Mouse (Mus musculus) ES-Bruce4 (cell line): ENCODE results near the gene Selplg. TPM values are rescaled to one million over a fixed set of nuclear protein-coding genes. Genes with fewer than 3 reads are reported as not detected.

ENCODE experiments used
- H3K27ac ChIP-seq: 2 replicates; pipeline ENCODE4 v1.5.1; 2012; ENCODE audit warnings: low read length, inconsistent platforms; ENCODE audit not compliant: insufficient read depth
- H3K27me3 ChIP-seq: 2 replicates; pipeline ENCODE4 v1.6.1; 2012; ENCODE audit warnings: mild to moderate bottlenecking, low read length, inconsistent platforms; ENCODE audit not compliant: control insufficient read depth, poor library complexity, insufficient read depth, severe bottlenecking
- H3K36me3 ChIP-seq: 2 replicates; pipeline ENCODE4 v1.6.1; 2012; ENCODE audit warnings: inconsistent platforms, mild to moderate bottlenecking, low read length, moderate library complexity; ENCODE audit not compliant: control insufficient read depth, poor library complexity, insufficient read depth, severe bottlenecking
- H3K4me1 ChIP-seq: one replicate; pipeline ENCODE4 v1.8.1; 2011; ENCODE audit warnings: low read length; ENCODE audit not compliant: control insufficient read depth, insufficient read depth
- H3K4me3 ChIP-seq: 2 replicates; pipeline ENCODE4 v1.5.1; 2011; ENCODE audit warnings: low read depth, mild to moderate bottlenecking, low read length
- H3K9ac ChIP-seq: 2 replicates; pipeline ENCODE4 v1.6.1; 2012; ENCODE audit warnings: low read depth, mild to moderate bottlenecking, inconsistent platforms; ENCODE audit not compliant: poor library complexity, severe bottlenecking
- H3K9me3 ChIP-seq: replicated peaks from 2 replicates; pipeline ENCODE4 v1.6.1; 2012; ENCODE audit warnings: mild to moderate bottlenecking, low read length, inconsistent platforms; ENCODE audit not compliant: control insufficient read depth, poor library complexity, insufficient read depth, severe bottlenecking
- CTCF ChIP-seq: IDR thresholded peaks from one replicate; pipeline ENCODE4 v1.8.1; 2011; ENCODE audit warnings: low read depth, low read length
- EP300 ChIP-seq: IDR thresholded peaks from 2 replicates; pipeline ENCODE4 v1.6.1; 2011; ENCODE audit warnings: low read depth, low read length; ENCODE audit not compliant: insufficient read depth
- POLR2A ChIP-seq: IDR thresholded peaks from one replicate; pipeline ENCODE4 v1.8.1; 2011; ENCODE audit warnings: low read length; ENCODE audit not compliant: insufficient read depth
- polyA plus RNA-seq: library from polyadenylated mRNA; stranded (reverse); fragments of >200 nt; gene quantifications from 2 replicates; pipeline ENCODE4 v1.2.4, GENCODE M21; 2011; ENCODE audit warnings: low read depth; ENCODE audit not compliant: missing spikeins, insufficient read depth, insufficient read length

Selplg gene
- polyA plus RNA-seq, 1 experiment: 0.72 TPM

DNA sequence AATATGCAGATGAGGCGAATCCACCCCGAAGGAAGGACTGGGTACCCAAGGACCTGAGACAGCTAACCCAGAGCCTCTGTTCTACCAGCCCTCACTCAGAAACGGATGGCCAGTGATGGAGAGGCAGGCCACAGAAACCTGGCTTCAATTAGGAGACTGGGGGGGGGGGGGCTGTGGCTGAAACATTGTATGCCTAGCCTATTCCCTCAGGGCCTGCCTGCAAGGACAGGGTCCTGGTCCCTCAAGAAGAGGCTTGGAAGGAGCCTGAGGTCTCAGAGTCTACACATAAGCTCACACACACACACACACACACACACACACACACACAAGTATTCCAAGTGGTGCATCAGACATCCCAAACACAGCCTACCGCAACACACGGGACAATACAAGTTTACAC, 32.8 kb downstream of the Selplg start:
- Histone ChIP-seq H3K9me3 (no peaks in the 10 kb centered on the region), H3K4me1 (peaks cover 2% of the 10 kb centered on the region), H3K27ac (no peak overlapping the region), H3K4me3 (no peak overlapping the region), H3K9ac (no peak overlapping the region), H3K27me3 (no peaks in the 10 kb centered on the region), H3K36me3 (no peaks in the 10 kb centered on the region)
- TF ChIP-seq POLR2A (no peak), CTCF (no peak), EP300 (no peak)

- H3K9ac ChIP-seq: no peak overlapping the region
- H3K27me3 ChIP-seq: no peaks in the 10 kb centered on the region
- H3K36me3 ChIP-seq: no peaks in the 10 kb centered on the region
- no peak overlapping the region for H3K4me3 ChIP-seq
- no peaks in the 10 kb centered on the region for H3K9me3 ChIP-seq
- H3K4me1 ChIP-seq: peaks cover 2% of the 10 kb centered on the region
- no peak overlapping the region for H3K27ac ChIP-seq
- TF ChIP-seq EP300 (no peak), POLR2A (no peak), CTCF (no peak)
These were observed 33.9 kb downstream of the Selplg start for GRCm38 (mm10) chr5:113798525-113798924.

DNA sequence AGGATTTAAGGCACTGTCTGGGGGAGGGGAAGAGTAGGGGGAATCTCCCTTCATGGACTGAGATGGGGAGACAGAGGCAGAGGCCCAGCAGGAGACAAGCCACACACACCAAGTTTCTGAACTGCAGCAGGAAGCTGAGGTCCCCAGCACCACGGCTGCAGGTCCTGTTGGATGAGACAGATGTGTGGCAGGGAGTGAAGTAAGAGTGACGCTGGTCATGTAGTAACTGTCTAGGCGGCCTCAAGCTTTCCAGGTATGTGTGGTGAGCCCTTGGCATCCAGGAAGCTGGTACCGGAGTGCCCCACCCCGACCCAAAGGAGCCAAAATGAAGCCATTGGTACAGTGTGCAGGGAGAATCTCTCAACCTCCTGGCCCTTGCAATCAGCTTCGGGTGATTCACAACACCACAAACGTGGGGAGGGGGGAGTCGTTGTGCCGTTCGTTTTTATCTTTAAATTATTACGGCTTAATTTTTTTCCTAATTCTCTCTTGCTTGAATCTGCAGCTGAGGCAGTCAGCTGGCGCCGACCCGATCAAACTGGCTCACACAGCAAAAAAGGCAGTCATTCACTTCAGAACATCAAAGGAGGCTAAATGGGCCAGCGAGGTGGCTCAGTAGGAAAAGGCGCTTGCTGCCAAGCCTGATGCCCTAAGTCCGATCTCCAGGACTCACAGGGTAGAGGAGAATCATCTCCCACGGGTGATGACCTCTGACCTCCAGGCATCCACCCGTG, 35.1 kb downstream of the Selplg start:
- H3K4me3 ChIP-seq: 0 out of 2 replicates have a peak overlapping the region, but pooled peaks have one; percentile 3
- H3K9me3 ChIP-seq: no peaks in the 10 kb centered on the region
- TF ChIP-seq EP300 (no peak), CTCF (no peak), POLR2A (no peak)
- peaks cover 2% of the 10 kb centered on the region for H3K4me1 ChIP-seq
- H3K36me3 ChIP-seq: no peaks in the 10 kb centered on the region
- no peaks in the 10 kb centered on the region for H3K27me3 ChIP-seq
- H3K9ac ChIP-seq: no peak overlapping the region
- H3K27ac ChIP-seq: no peak overlapping the region

GRCm38 (mm10) chr5:113796401-113797148, 35.9 kb downstream of the Selplg start:
- no peaks in the 10 kb centered on the region for H3K9me3 ChIP-seq
- no peak overlapping the region for H3K9ac ChIP-seq
- H3K4me1 ChIP-seq: peaks cover 2% of the 10 kb centered on the region
- no peaks in the 10 kb centered on the region for H3K36me3 ChIP-seq
- 0 out of 2 replicates have a peak overlapping the region, but pooled peaks have one; percentile 3 for H3K4me3 ChIP-seq
- H3K27ac ChIP-seq: no peak overlapping the region
- TF ChIP-seq EP300 (no peak), CTCF (no peak), POLR2A (no peak)
- H3K27me3 ChIP-seq: no peaks in the 10 kb centered on the region

GRCm38 (mm10) chr5:113791197-113792095, 41.0 kb downstream of the Selplg start:
- Histone ChIP-seq H3K9ac (no peak overlapping the region), H3K4me1 (no peaks in the 10 kb centered on the region), H3K27me3 (no peaks in the 10 kb centered on the region), H3K27ac (no peak overlapping the region), H3K9me3 (no peaks in the 10 kb centered on the region), H3K4me3 (no peak overlapping the region), H3K36me3 (no peaks in the 10 kb centered on the region)
- no peak for TF ChIP-seq EP300
- TF ChIP-seq CTCF: no peak
- no peak for TF ChIP-seq POLR2A
